Mouse (Mus musculus) cerebellum, adult (tissue): ENCODE measurements around the gene Tubb2b.

Experiments
- ATAC-seq: cut with Nextera tagmentation; 2 replicates; pipeline ENCODE4 v1.9.2; 2017; ENCODE audit warnings: mild to moderate bottlenecking, moderate library complexity, mixed read lengths; ENCODE audit not compliant: insufficient number of reproducible peaks, low FRiP score, low TSS enrichment

The Tubb2b gene

DNA sequence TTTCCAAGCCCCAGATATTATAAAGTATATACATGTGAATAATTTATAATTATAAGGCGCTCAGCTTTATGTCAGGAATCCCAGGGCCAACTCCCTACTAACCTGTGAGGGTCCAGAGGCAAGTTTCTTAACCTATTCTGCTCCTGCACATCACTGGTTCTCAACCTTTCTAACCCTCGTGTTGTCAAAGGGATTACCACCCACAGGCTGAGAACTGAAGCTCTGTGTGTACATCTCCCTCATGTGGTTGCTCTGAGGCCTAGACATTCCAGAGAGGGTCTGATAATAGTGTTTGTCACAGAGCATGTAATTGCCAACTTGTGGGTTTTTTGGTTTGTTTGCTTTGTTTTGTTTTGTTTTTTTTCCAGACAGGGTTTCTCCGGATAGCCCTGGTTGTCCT is 16.6 kb upstream of the Tubb2b start:
- no peak for ATAC-seq

DNA sequence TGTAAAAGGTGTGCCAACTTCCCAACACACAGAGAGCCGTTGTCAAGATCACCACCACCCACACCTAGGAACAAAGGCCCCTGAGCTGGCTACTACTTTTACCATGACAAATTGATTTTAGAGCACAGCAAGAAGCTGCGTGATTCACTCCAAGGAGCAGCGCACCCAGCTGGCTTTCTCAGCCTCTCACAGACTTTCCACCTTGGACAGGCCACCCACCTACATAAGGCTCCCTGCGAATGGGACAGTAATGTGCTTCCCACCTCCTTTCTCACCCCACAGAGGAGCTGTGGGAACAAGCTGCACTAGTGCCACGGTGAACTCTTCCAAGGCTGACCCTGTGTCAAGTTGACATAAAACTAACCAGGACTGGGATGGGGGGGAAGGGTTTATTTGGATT is 13.1 kb upstream of the Tubb2b start:
- ATAC-seq = no peak

DNA sequence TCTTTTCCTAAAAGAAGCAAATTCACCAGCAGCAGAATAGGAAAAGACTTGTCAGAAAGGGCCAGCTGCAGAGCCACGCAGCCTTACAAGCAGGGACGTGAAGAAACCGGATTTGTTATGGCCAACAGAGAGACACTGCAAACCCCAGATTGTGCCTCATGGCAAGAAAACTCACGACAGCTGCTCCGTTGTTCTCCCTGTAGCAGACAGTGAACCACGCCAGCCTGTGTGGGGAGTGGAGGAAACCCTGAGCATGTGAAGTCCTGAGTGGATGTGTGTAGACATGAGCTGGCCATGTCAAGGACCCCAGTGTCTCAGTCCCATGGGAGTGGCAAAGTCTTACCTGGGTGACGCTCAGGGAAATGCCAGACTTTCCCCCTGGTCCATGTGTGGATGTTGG is 6.3 kb upstream of the Tubb2b start:
- peak; percentile 85 for ATAC-seq

- ATAC-seq = no peak
These were observed 4.0 kb upstream of the Tubb2b start for GRCm38 (mm10) chr13:34134276-34134675.

- no peak for ATAC-seq
These were observed 3.2 kb upstream of the Tubb2b start for GRCm38 (mm10) chr13:34133326-34134071.

- no peak for ATAC-seq
These were observed 2.6 kb upstream of the Tubb2b start for GRCm38 (mm10) chr13:34132875-34133274.

DNA sequence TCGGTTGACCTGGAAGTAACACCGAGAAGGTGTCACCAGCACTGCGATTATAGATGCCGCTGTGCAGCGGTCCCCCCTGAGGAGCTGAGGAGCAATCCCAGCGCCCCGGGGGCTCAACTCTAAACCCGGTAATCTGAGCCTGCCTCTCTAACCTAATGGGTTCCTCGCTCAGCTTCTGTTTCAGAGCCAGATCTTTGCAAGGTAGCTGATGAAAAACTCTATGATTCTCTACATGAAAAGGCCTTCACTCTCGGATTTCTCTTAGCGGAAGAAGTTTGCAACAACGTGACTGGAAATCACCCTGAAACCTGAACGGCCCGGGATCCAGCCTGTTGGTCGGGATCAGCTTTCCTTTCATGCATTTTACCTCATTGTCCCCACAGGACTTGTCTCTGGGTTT is 2.0 kb upstream of the Tubb2b start:
- no peak for ATAC-seq

DNA sequence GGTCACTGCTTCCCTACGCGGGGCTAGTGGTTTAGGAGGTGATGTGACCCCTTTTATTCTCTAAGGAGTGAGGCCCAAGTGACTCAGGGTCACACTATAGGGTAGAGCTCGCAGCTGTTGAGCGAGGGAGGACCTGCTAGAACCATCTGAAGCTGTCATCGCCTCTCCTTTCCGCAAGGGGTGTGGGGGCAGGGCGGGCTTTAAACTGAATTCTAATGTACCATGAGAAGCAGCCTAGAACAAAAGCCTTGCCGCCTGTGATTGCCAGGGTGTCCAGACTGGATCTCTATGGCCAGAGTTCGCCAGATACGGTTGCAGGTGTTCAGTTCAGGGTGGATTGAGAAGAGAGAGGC is 1.4 kb upstream of the Tubb2b start:
- no peak for ATAC-seq

GRCm38 (mm10) chr13:34131011-34131707 is 893 bp upstream of the Tubb2b start:
- ATAC-seq = no peak

DNA sequence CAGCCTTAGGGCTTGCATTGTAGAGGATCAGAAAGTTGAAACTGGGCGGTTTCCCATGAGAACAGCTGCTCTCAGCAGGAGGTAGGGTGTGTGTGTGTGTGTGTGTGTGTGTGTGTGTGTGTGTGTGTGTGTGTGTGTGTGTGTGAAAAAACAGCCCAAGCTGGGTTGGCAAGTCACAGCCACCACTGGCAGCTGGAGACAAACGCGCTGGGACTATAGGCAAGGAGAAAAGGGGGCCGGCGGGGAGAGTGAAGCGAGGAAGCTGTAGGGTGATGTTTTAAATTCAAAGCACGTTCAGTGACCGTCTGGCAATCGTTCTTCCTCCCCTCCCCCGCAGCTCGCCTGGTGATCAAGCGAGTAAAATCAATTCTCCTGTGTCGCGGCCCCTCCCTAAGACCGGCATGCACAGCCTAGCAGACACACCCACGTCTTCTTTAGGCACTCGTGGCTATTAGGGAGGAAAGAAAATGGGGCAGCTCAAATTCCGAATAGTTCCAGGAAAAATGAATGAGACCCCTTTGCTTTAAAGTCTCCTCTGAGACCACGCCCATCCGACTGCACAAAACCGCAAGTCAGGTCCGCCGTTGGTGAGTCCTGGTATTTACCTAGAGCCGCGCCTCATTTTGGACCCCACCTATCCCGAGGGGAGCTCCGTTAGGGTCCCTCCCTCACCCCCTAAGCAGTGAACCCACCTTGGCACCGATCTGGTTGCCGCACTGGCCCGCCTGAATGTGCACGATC is 611 bp downstream of the Tubb2b start:
- no peak for ATAC-seq

GRCm38 (mm10) chr13:34128276-34129114 is 1.8 kb downstream of the Tubb2b start:
- ATAC-seq = no peak

- no peak for ATAC-seq
These were observed 4.6 kb downstream of the Tubb2b start for GRCm38 (mm10) chr13:34125711-34126110.

DNA sequence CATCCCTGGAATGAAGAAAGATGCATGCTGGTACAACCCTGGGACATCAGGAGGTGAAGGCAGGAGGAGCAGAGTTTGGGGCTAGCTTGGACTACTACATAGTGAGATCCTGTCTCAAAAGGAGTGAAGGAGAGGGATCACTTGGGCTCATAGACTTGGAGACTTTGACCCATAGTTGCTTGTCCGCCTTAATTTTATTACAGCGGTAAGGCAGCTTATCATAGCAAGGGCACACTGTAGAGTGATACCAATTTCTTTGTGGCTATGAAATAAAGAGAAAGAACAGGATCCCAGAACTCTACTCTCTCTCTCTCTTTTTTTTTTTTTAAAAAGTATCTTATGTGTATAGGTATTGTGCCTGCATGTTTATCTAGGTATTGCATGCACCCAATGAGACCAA is 9.7 kb downstream of the Tubb2b start:
- ATAC-seq = no peak

DNA sequence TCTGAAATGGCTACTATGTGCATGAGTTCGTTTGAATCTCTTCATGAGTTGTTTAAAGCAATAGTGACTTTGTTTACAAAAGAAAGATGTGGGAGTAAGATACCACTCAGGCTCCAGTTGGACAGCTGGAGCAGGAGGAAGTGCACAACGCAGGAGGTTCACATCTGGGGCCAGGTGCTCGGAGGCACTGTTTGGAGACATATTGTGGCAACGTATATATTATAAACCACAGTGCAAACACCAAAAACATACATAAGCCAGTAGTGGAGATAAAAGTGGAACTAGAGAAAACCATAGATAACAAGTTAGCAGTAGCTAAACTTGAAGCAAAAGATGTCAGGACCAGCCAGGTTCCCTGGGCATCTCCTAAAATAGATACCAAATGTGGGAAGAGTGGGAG is 10.9 kb downstream of the Tubb2b start:
- no peak for ATAC-seq

- no peak for ATAC-seq
These were observed 11.4 kb downstream of the Tubb2b start for GRCm38 (mm10) chr13:34118816-34119215.

DNA sequence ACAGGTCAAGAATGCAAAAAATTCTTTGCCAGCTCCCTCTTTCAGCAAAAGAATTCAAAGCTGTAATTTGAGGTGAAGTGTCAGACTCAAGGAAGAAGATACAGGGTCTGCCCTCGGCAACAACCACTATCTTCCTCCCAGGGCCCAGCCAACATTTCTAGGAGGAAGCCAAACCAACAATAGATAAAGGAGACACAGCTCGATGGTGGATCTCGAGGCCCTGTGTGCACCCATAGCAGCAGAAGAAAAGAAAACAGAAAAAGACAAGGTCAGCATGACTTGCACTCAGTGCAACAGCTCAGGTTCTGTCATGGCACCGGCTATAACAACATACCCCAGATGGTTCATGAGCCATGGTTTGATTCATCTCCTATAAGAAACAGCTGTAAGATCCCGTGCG is 13.8 kb downstream of the Tubb2b start:
- ATAC-seq = no peak

- ATAC-seq = no peak
These were observed 15.6 kb downstream of the Tubb2b start for GRCm38 (mm10) chr13:34114654-34115053.

DNA sequence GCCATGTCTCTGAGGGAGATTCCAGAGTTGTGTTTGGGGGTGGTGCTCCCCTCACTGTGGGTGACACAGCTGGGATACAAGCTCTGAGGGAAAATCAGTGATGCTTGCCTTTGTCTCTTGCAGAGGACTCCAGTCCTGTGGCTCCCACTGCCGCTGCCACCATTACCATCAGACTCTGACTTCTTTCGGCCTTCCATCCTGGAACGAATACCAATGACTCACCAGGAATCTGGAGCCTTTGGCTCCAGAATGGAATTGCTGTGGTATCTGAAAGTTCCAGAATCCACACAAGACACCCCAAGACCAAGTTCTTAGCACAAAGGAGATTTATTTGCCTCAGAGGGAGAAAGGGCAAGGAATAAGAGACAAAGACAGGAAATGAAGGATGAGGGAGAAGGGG is 17.2 kb downstream of the Tubb2b start:
- no peak for ATAC-seq

DNA sequence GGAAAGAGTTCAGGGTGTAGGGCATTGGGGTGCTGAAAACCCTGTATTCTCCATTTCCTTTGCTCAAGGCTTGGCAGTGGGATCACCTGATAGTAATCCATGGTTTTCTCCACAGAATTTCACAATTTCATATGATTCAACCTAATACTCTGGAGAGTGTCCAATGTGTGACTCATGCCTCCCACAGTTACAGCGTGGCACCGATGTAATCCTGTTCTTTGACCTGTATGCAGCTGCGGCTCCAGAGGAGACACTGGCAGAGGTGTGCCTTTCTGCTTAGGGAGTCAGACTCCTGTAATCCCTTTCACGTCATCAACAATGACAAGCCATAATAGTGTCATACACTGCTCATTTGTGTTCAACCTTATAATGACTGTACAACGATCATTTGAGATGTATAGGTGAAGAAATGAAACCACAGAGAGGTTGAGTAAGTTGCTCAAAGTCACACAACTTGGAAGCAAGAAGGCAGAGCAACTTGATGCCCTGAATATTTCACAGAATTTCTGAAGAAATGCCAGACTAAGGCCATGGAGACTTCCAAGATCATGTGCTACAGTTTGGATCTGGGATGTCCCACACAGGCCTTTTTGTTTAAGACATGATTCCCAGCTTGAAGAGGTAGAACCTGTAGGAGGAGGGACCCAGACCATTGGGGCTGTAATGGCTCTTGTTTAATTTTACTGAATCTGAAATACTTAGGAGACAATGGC is 17.7 kb downstream of the Tubb2b start:
- no peak for ATAC-seq

- ATAC-seq = no peak
These were observed 18.4 kb downstream of the Tubb2b start for GRCm38 (mm10) chr13:34111878-34112277.
